Mouse (Mus musculus): ENCODE measurements around the gene Fos.

- TF ChIP-seq EP300 (IDR thresholded peaks at IDR 0.05) (no peak), CTCF (IDR thresholded peaks at IDR 0.05) (no peak)
Observed at GRCm38 (mm10) chr12:85523421-85524192, 49.9 kb downstream of the Fos start.
